Comparison of ENCODE assay signal across 8 mouse cellular contexts in the genomic region with DNA sequence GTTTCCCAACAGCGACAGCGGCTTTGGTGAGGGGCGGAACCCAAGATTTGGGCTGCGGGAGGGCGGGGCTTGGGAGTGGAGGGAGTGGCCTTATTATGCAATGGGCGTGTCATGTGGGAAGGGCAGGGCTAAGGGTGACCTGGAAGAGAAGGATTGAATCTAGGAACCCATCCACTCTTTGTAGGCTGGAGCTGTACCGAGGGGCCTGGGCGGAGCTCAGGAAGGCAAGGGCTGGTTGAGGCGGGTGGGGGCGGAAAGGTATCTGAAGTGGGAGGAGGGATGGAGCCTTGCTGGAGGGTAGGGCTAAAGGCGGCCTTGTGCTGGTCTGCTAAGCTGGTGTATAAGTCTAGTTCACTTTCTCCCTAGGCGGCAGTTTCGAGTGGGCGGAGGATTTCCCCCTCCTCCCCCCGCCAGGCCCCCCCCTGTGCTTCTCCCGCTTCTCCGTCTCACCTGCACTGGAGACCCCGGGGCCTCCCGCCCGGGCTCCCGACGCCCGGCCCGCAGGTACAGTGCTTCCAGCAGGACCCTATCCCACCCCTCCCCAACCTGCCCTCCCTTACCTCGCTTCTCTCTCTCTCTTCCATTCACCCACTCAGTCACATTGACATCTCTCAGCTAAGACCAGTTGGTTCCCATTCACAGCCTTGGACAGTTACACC. TPM values are rescaled to one million over a fixed set of nuclear protein-coding genes. Genes with fewer than 3 reads are reported as not detected.
DNase-seq lines count a peak whose midpoint lies in the region; ATAC-seq and TF ChIP-seq lines count a peak whose summit lies in the region.

No protein-coding gene starts in this region.

- no peak overlapping the region for H3K27ac ChIP-seq in hindbrain, embryonic 10.5 days
- H3K27ac ChIP-seq in hindbrain, embryonic 12.5 days, result no peak overlapping the region
- no peak overlapping the region; the same call in 1 of the 2 replicates for H3K27ac ChIP-seq in hindbrain, embryonic 15.5 days (replicated peaks)
- no peak overlapping the region for H3K27ac ChIP-seq in liver, embryonic 11.5 days (ENCODE audit: low read depth, low read length)

- no peaks in the 10 kb centered on the region for H3K79me2 ChIP-seq in myocyte (ENCODE audit: control insufficient read depth, insufficient read depth)

- no peak overlapping the region for H3K9ac ChIP-seq in hindbrain, embryonic 12.5 days
- no peak overlapping the region for H3K9ac ChIP-seq in hindbrain, embryonic 15.5 days
- H3K9ac ChIP-seq in liver, embryonic 11.5 days (ENCODE audit: low read depth, low read length), result no peak overlapping the region

- H3K4me2 ChIP-seq in hindbrain, embryonic 12.5 days (replicated peaks), result no peak overlapping the region
- peak overlapping the region; percentile 26; the same call in 1 of the 2 replicates for H3K4me2 ChIP-seq in hindbrain, embryonic 15.5 days
- H3K4me2 ChIP-seq in liver, embryonic 11.5 days, result peak overlapping the region; percentile 63
- peak overlapping the region; percentile 97 for H3K4me2 ChIP-seq in myocyte (ENCODE audit: low read depth)

- peak overlapping the region; percentile 32 for H3K4me3 ChIP-seq in hindbrain, embryonic 10.5 days
- no peak overlapping the region for H3K4me3 ChIP-seq in hindbrain, embryonic 12.5 days
- no peak overlapping the region for H3K4me3 ChIP-seq in hindbrain, embryonic 15.5 days
- peak overlapping the region; percentile 40 for H3K4me3 ChIP-seq in liver, embryonic 11.5 days (ENCODE audit: low read depth, low read length)
- peak overlapping the region; percentile 19 for H3K4me3 ChIP-seq in myocyte

- no peaks in the 10 kb centered on the region for H3K9me3 ChIP-seq in hindbrain, embryonic 10.5 days
- H3K9me3 ChIP-seq in hindbrain, embryonic 12.5 days (replicated peaks), result no peaks in the 10 kb centered on the region
- H3K9me3 ChIP-seq in hindbrain, embryonic 15.5 days, result no peaks in the 10 kb centered on the region
- H3K9me3 ChIP-seq in liver, embryonic 11.5 days (ENCODE audit: control insufficient read depth, low read length), result no peaks in the 10 kb centered on the region

- peaks cover 57% of the 10 kb centered on the region for H3K27me3 ChIP-seq in hindbrain, embryonic 10.5 days (ENCODE audit: insufficient read depth, poor library complexity, severe bottlenecking)
- H3K27me3 ChIP-seq in hindbrain, embryonic 12.5 days, result peaks cover 40% of the 10 kb centered on the region
- H3K27me3 ChIP-seq in hindbrain, embryonic 15.5 days, result no peaks in the 10 kb centered on the region
- peaks cover 37% of the 10 kb centered on the region for H3K27me3 ChIP-seq in liver, embryonic 11.5 days (replicated peaks; ENCODE audit: control insufficient read depth, insufficient read depth, low read length)
- peaks cover 18% of the 10 kb centered on the region for H3K27me3 ChIP-seq in myocyte (ENCODE audit: control insufficient read depth, insufficient read depth, insufficient read length)

- H3ac ChIP-seq in myocyte (ENCODE audit: control insufficient read depth, insufficient read length), result no peak overlapping the region

- H3K4me1 ChIP-seq in hindbrain, embryonic 10.5 days (replicated peaks), result peaks cover 38% of the 10 kb centered on the region
- H3K4me1 ChIP-seq in hindbrain, embryonic 12.5 days, result peaks cover 30% of the 10 kb centered on the region
- peaks cover 26% of the 10 kb centered on the region for H3K4me1 ChIP-seq in hindbrain, embryonic 15.5 days (replicated peaks)
- peaks cover 34% of the 10 kb centered on the region for H3K4me1 ChIP-seq in liver, embryonic 11.5 days (replicated peaks; ENCODE audit: control insufficient read depth, insufficient read depth, low read length)

- TF ChIP-seq POLR2A in myocyte (IDR thresholded peaks at IDR 0.05; ENCODE audit: insufficient read length, low read depth), result no peak

- ATAC-seq in hindbrain, embryonic 12.5 days (ENCODE audit: low FRiP score), result no peak
- no peak for ATAC-seq in hindbrain, embryonic 15.5 days (ENCODE audit: low FRiP score, low read depth)
- peak; percentile 68 for ATAC-seq in liver, embryonic 11.5 days (replicated peaks; ENCODE audit: low FRiP score)

- DNase-seq in hindbrain, embryonic 10.5 days (ENCODE audit: low spot score), result peak; percentile 54
- peak; percentile 66 for DNase-seq in c-Kit-positive CD71-negative TER-119-negative erythroid progenitor cells, embryonic 14.5 days (ENCODE audit: low read depth)
- peak; percentile 69 for DNase-seq in liver, embryonic 11.5 days (ENCODE audit: low spot score)
- no peak for DNase-seq in frontal cortex, postnatal 36 days (ENCODE audit: low spot score in 2 of 2)
- DNase-seq in gastrocnemius, postnatal 10 days, result no peak

- WGBS in hindbrain, embryonic 10.5 days, result 19% methylated on average over 25 of the region's 25 CpGs
- WGBS in hindbrain, embryonic 12.5 days, result 20% methylated on average over 25 of the region's 25 CpGs
- WGBS in hindbrain, embryonic 15.5 days, result 23% methylated on average over 23 of the region's 25 CpGs
- WGBS in liver, embryonic 11.5 days, result 6% methylated on average over 22 of the region's 25 CpGs

- H3K36me3 ChIP-seq in hindbrain, embryonic 10.5 days, result peaks cover 73% of the 10 kb centered on the region
- peaks cover 63% of the 10 kb centered on the region for H3K36me3 ChIP-seq in hindbrain, embryonic 12.5 days
- H3K36me3 ChIP-seq in hindbrain, embryonic 15.5 days, result peaks cover 54% of the 10 kb centered on the region
- H3K36me3 ChIP-seq in liver, embryonic 11.5 days (ENCODE audit: control insufficient read depth, insufficient read depth, low read length), result no peaks in the 10 kb centered on the region
- H3K36me3 ChIP-seq in myocyte (ENCODE audit: control insufficient read depth, insufficient read depth), result no peaks in the 10 kb centered on the region

TF ChIP-seq in myocyte, 11 proteins besides CTCF, POLR2A, EP300 and RAD21:
- TF ChIP-seq TCF3 (IDR thresholded peaks at IDR 0.05; ENCODE audit: insufficient read length, low read depth) (no peak), MAX (IDR thresholded peaks at IDR 0.05; ENCODE audit: low read depth) (no peak), E2F4 (IDR thresholded peaks at IDR 0.05; ENCODE audit: insufficient read depth) (no peak), MYOD1 (IDR thresholded peaks at IDR 0.05; ENCODE audit: control insufficient read depth in 1 of 3, insufficient read length in 2 of 3, low read depth in 2 of 3) (no peak), TCF12 (IDR thresholded peaks at IDR 0.05; ENCODE audit: insufficient read depth, poor library complexity, severe bottlenecking) (no peak), CEBPB (IDR thresholded peaks at IDR 0.05; ENCODE audit: insufficient read depth, poor library complexity, severe bottlenecking) (no peak), MYOG (IDR thresholded peaks at IDR 0.05; ENCODE audit: control insufficient read depth in 1 of 3, insufficient read depth in 1 of 3, insufficient read length in 2 of 3, low read depth in 2 of 3) (no peak), SRF (IDR thresholded peaks at IDR 0.05; ENCODE audit: control insufficient read depth, insufficient read length, low read depth) (no peak), POLR2AphosphoS2 (IDR thresholded peaks at IDR 0.05; ENCODE audit: insufficient read length, low read depth) (no peak), USF1 (IDR thresholded peaks at IDR 0.05; ENCODE audit: low read depth) (no peak), REST (IDR thresholded peaks at IDR 0.05; ENCODE audit: insufficient read depth, insufficient read length) (no peak)

RNA-seq across cellular contexts. Expression of gene Cyth2, which starts 13.7 kb away (rescaled TPM):
- polyA plus RNA-seq in hindbrain, embryonic 10.5 days (2016; fragmentation: Nextera tagmentation; extraction: Ambion mirVana), result 164 and 231 TPM in 2 replicates
- polyA plus RNA-seq in hindbrain, embryonic 12.5 days (2016; fragmentation: Nextera tagmentation; extraction: Ambion mirVana), result 280 and 284 TPM in 2 replicates
- polyA plus RNA-seq in hindbrain, embryonic 15.5 days (2015; fragmentation: Nextera tagmentation; extraction: Ambion mirVana), result 271 and 286 TPM in 2 replicates
- 67.2 and 69.1 TPM in 2 replicates for polyA plus RNA-seq in liver, embryonic 11.5 days (2014; fragmentation: Nextera tagmentation; extraction: Ambion mirVana)
- polyA plus RNA-seq in myocyte (2012; fragmentation: generic; extraction: Trizol), result 145 TPM
- total RNA-seq in gastrocnemius, postnatal 10 days (2021), result 10 to 100 TPM; 45.3 to 45.4 TPM

RNA-seq across cellular contexts. Expression of gene Sult2b1, which starts 16.2 kb away (rescaled TPM):
- 1.7 and 2.2 TPM in 2 replicates for polyA plus RNA-seq in hindbrain, embryonic 10.5 days (2016; fragmentation: Nextera tagmentation; extraction: Ambion mirVana)
- 2.4 and 3.0 TPM in 2 replicates for polyA plus RNA-seq in hindbrain, embryonic 12.5 days (2016; fragmentation: Nextera tagmentation; extraction: Ambion mirVana)
- polyA plus RNA-seq in hindbrain, embryonic 15.5 days (2015; fragmentation: Nextera tagmentation; extraction: Ambion mirVana), result 6.3 TPM in 2 replicates
- 0.65 and 0.70 TPM in 2 replicates for polyA plus RNA-seq in liver, embryonic 11.5 days (2014; fragmentation: Nextera tagmentation; extraction: Ambion mirVana)
- 0.47 TPM for polyA plus RNA-seq in myocyte (2012; fragmentation: generic; extraction: Trizol)
- not detected for total RNA-seq in gastrocnemius, postnatal 10 days (2021)

RNA-seq across cellular contexts. Expression of gene Lmtk3, which starts 17.1 kb away (rescaled TPM):
- polyA plus RNA-seq in hindbrain, embryonic 10.5 days (2016; fragmentation: Nextera tagmentation; extraction: Ambion mirVana), result 2.3 and 5.4 TPM in 2 replicates
- polyA plus RNA-seq in hindbrain, embryonic 12.5 days (2016; fragmentation: Nextera tagmentation; extraction: Ambion mirVana), result 8.4 and 11.9 TPM in 2 replicates
- 20.1 and 24.8 TPM in 2 replicates for polyA plus RNA-seq in hindbrain, embryonic 15.5 days (2015; fragmentation: Nextera tagmentation; extraction: Ambion mirVana)
- 0.30 and 0.45 TPM in 2 replicates for polyA plus RNA-seq in liver, embryonic 11.5 days (2014; fragmentation: Nextera tagmentation; extraction: Ambion mirVana)
- 0.11 TPM for polyA plus RNA-seq in myocyte (2012; fragmentation: generic; extraction: Trizol)
- total RNA-seq in gastrocnemius, postnatal 10 days (2021), result under 1 TPM; 0.52 to 0.80 TPM

RNA-seq across cellular contexts. Expression of gene Kcnj14, which starts 23.9 kb away (rescaled TPM):
- 0.91 and 1.0 TPM in 2 replicates for polyA plus RNA-seq in hindbrain, embryonic 10.5 days (2016; fragmentation: Nextera tagmentation; extraction: Ambion mirVana)
- 0.80 and 0.96 TPM in 2 replicates for polyA plus RNA-seq in hindbrain, embryonic 12.5 days (2016; fragmentation: Nextera tagmentation; extraction: Ambion mirVana)
- polyA plus RNA-seq in hindbrain, embryonic 15.5 days (2015; fragmentation: Nextera tagmentation; extraction: Ambion mirVana), result 1.1 and 1.6 TPM in 2 replicates
- polyA plus RNA-seq in liver, embryonic 11.5 days (2014; fragmentation: Nextera tagmentation; extraction: Ambion mirVana), result 0.40 and 0.74 TPM in 2 replicates
- 0.05 TPM for polyA plus RNA-seq in myocyte (2012; fragmentation: generic; extraction: Trizol)
- total RNA-seq in gastrocnemius, postnatal 10 days (2021), result under 1 TPM; 0.36 to 0.45 TPM

RNA-seq across cellular contexts. Expression of gene Grwd1, which starts 30.1 kb away (rescaled TPM):
- 85.2 and 110 TPM in 2 replicates for polyA plus RNA-seq in hindbrain, embryonic 10.5 days (2016; fragmentation: Nextera tagmentation; extraction: Ambion mirVana)
- 43.2 and 45.8 TPM in 2 replicates for polyA plus RNA-seq in hindbrain, embryonic 12.5 days (2016; fragmentation: Nextera tagmentation; extraction: Ambion mirVana)
- polyA plus RNA-seq in hindbrain, embryonic 15.5 days (2015; fragmentation: Nextera tagmentation; extraction: Ambion mirVana), result 41.8 and 43.1 TPM in 2 replicates
- 101 and 106 TPM in 2 replicates for polyA plus RNA-seq in liver, embryonic 11.5 days (2014; fragmentation: Nextera tagmentation; extraction: Ambion mirVana)
- polyA plus RNA-seq in myocyte (2012; fragmentation: generic; extraction: Trizol), result 36.2 TPM
- 10 to 100 TPM; 14.8 to 15.4 TPM for total RNA-seq in gastrocnemius, postnatal 10 days (2021)

Comparison
In these comparisons a context has a peak if more than half of its experiments do, and no peak if none do; other contexts are left out.
1. H3K4me3 ChIP-seq: peak in hindbrain, embryonic 10.5 days (single experiment), liver, embryonic 11.5 days (single experiment) and myocyte (single experiment); none in hindbrain, embryonic 12.5 days (single experiment) and hindbrain, embryonic 15.5 days (single experiment).
2. DNase-seq: peak in hindbrain, embryonic 10.5 days (single experiment), c-Kit-positive CD71-negative TER-119-negative erythroid progenitor cells, embryonic 14.5 days (single experiment) and liver, embryonic 11.5 days (single experiment); none in frontal cortex, postnatal 36 days (0 of 2) and gastrocnemius, postnatal 10 days (single experiment).